Mouse (Mus musculus) left cerebral cortex, postnatal 4 days (tissue): ENCODE measurements around the gene Npvf. TPM values are rescaled to one million over a fixed set of nuclear protein-coding genes. Genes with fewer than 3 reads are reported as not detected.
"Not testable (repeated sequence)": the region's sequence is repeated elsewhere in the genome, so short reads cannot be mapped to it uniquely, and the experiment has no call there.

Source experiments
- DNase-seq: peaks from one replicate; pipeline ENCODE4 v3.0.0-alpha.2; 2022
- intact Hi-C: fragments of 180-260 bp; cut with DNase I; formaldehyde crosslinking; loops from one replicate; pipeline ENCODE4 v1.15.1; 2025
- total RNA-seq, 2 experiments: library from RNA; stranded (reverse); gene quantifications; 2 replicates each; pipeline ENCODE4 v1.2.3; 2021

Npvf gene
- total RNA-seq, 2 experiments from 2014 or later = not detected

GRCm38 (mm10) chr6:50641898-50642297 is 12.3 kb downstream of the Npvf start:
- intact Hi-C loops = no loop called here
- peak; percentile 29 for DNase-seq

GRCm38 (mm10) chr6:50640377-50640776 is 13.9 kb downstream of the Npvf start:
- DNase-seq = no peak
- intact Hi-C loops = no loop called here

- DNase-seq = peak; percentile 29
- intact Hi-C loops = no loop called here
Measured at GRCm38 (mm10) chr6:50639656-50640055, 14.6 kb downstream of the Npvf start.

- intact Hi-C loops, DNase-seq: not testable (repeated sequence)
Measured at GRCm38 (mm10) chr6:50626170-50626569, 28.1 kb downstream of the Npvf start.

- DNase-seq, intact Hi-C loops: not testable (repeated sequence)
Measured at GRCm38 (mm10) chr6:50618273-50618672, 36.0 kb downstream of the Npvf start.

- intact Hi-C loops = no loop called here
- peak; percentile 31 for DNase-seq
Measured at GRCm38 (mm10) chr6:50601620-50602019, 52.6 kb downstream of the Npvf start.

Other genes with a start within 250 kb of the Npvf start
- 10 to 100 TPM; 22.4 to 25.3 TPM for gene Osbpl3, start 198.2 kb downstream of the Npvf start, total RNA-seq
- 10 to 100 TPM; 32.3 to 35.4 TPM for gene Cycs, start 87.9 kb downstream of the Npvf start, total RNA-seq
- gene 4921507P07Rik, start 57.8 kb downstream of the Npvf start, total RNA-seq = 1 to 10 TPM; 1.4 TPM